Mouse (Mus musculus) midbrain, postnatal 0 days (tissue): ENCODE data around the gene Olfr1054. TPM values are rescaled to one million over a fixed set of nuclear protein-coding genes. Genes with fewer than 3 reads are reported as not detected.
"Not testable (repeated sequence)": the region's sequence is repeated elsewhere in the genome, so short reads cannot be mapped to it uniquely, and the experiment has no call there.

ENCODE experiments used
- ATAC-seq: fragments of 200-750 bp; cut with Nextera tagmentation; 2 replicates; pipeline ENCODE4 v1.8.0; 2017; ENCODE audit warnings: moderate number of reproducible peaks, mild to moderate bottlenecking, moderate TSS enrichment, moderate library complexity; ENCODE audit not compliant: low FRiP score
- DNase-seq: peaks from one replicate; pipeline ENCODE4 v3.0.0-alpha.2; 2015; ENCODE audit warnings: low spot score
- H3K27ac ChIP-seq: fragments of 300-500 bp; sonication (generic); 2 replicates; pipeline ENCODE4 v1.5.1; 2014; ENCODE audit warnings: low read depth, mild to moderate bottlenecking, low read length, mixed read lengths
- H3K27me3 ChIP-seq: fragments of 300-500 bp; sonication (generic); 2 replicates; pipeline ENCODE4 v1.6.1; 2014; ENCODE audit warnings: low read length, control low read depth, mixed read lengths; ENCODE audit not compliant: insufficient read depth
- H3K36me3 ChIP-seq: fragments of 300-500 bp; sonication (generic); 2 replicates; pipeline ENCODE4 v1.6.1; 2014; ENCODE audit warnings: low read length, control low read depth, mixed read lengths; ENCODE audit not compliant: insufficient read depth
- H3K4me1 ChIP-seq: fragments of 300-500 bp; sonication (generic); 2 replicates; pipeline ENCODE4 v1.6.1; 2014; ENCODE audit warnings: mild to moderate bottlenecking, control low read depth, antibody characterized with exemption, low read length, mixed read lengths; ENCODE audit not compliant: insufficient read depth
- H3K4me2 ChIP-seq: fragments of 300-500 bp; sonication (generic); 2 replicates; pipeline ENCODE4 v1.6.1; 2014; ENCODE audit warnings: low read depth, mild to moderate bottlenecking, low read length, mixed read lengths; ENCODE audit not compliant: poor library complexity, severe bottlenecking
- H3K4me3 ChIP-seq: fragments of 300-500 bp; sonication (generic); 2 replicates; pipeline ENCODE4 v1.5.1; 2014; ENCODE audit warnings: low read depth, mild to moderate bottlenecking, low read length, moderate library complexity
- H3K9ac ChIP-seq: fragments of 300-500 bp; sonication (generic); replicated peaks from 2 replicates; pipeline ENCODE4 v1.6.1; 2014; ENCODE audit warnings: mild to moderate bottlenecking, low read length, moderate library complexity, mixed read lengths; ENCODE audit not compliant: poor library complexity, severe bottlenecking
- H3K9me3 ChIP-seq: fragments of 300-500 bp; sonication (generic); 2 replicates; pipeline ENCODE4 v1.6.1; 2016; ENCODE audit warnings: low read length, control low read depth
- CTCF ChIP-seq: IDR thresholded peaks from 2 replicates; pipeline ENCODE4 v1.5.1; 2016; ENCODE audit warnings: antibody characterized with exemption, mild to moderate bottlenecking
- WGBS: fragments of 180-500 bp; shearing (Covaris S2); extraction: QIAGEN DNeasy Blood & Tissue Kit; methylation state at CpG from one replicate; pipeline ENCODE4 v1.1.7; 2014; 5-methylcytosine and 5-hydroxymethylcytosine counted together
- polyA plus RNA-seq: library from polyadenylated mRNA; unstranded; fragments of >200 nt; fragmentation: Nextera tagmentation; extraction: Ambion mirVana; gene quantifications from 2 replicates; pipeline ENCODE4 v1.2.1, GENCODE M21; 2015
- total RNA-seq: library from RNA; depleted of rRNA; stranded (reverse); fragments of >200 nt; gene quantifications from 2 replicates; pipeline ENCODE4 v1.2.3, GENCODE M21; 2014; rRNA removed

Gene Olfr1054
- total RNA-seq (not detected in 2 replicates), polyA plus RNA-seq (not detected in 2 replicates)

DNA sequence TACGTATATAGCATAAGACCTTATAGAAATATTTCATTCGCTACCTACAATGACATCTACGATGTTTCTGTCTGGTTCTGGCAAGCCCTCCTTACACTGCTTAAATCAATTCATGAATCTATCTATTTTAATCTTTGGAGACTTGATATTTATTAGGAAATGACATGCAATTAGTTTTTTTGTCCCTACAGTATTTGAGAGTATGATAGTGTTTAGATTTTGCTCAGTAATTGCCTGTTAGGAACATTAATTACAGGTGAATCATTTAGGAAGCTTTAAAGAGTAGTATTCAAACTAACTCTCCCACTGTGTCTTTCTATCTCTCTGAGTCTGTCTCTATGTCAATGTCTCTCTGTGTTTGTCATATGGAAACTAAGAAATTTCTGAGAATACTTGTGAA lies at the start of gene Olfr1054:
TSS of gene Olfr1054 (minus strand) at position 101 of the 400 bp plus-strand sequence.
- ATAC-seq (no peak), DNase-seq (no peak)
- Histone ChIP-seq H3K9me3 (no peaks in the 10 kb centered on the region), H3K4me2 (no peak within 1 kb of the TSS), H3K9ac (no peak within 1 kb of the TSS), H3K36me3 (no peaks in the 10 kb centered on the region), H3K27ac (no peak within 1 kb of the TSS), H3K4me1 (no peaks in the 10 kb centered on the region), H3K27me3 (no peaks in the 10 kb centered on the region), H3K4me3 (no peak within 1 kb of the TSS)
- no peak for TF ChIP-seq CTCF
- 87% methylated on average over 3 of the region's 3 CpGs for WGBS

DNA sequence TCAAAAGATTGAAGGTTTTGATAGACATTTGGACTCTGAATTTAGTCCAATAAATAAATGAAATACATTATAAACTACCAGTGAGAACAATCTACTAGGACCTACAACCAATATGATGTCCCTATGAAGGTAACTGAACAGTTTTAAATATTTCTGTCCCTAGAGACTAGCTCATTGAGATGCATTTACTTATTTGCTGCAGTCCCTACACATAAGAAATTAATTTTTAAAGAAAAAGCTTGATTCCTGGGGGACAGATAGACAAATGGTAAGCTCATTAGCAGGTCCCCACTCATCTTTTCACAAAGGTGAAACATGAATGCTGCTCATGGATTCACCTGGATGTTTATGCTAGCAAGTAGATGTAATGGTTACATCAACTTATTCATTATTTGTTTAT lies 43.1 kb upstream of the Olfr1054 start, which contains the start of gene Olfr1057:
TSS of gene Olfr1057 (minus strand) at position 101 of the 400 bp plus-strand sequence.
- Histone ChIP-seq H3K4me3 (no peak within 1 kb of the TSS), H3K27me3 (no peaks in the 10 kb centered on the region), H3K36me3 (no peaks in the 10 kb centered on the region), H3K4me1 (no peaks in the 10 kb centered on the region), H3K4me2 (no peak within 1 kb of the TSS), H3K9ac (no peak within 1 kb of the TSS), H3K9me3 (no peaks in the 10 kb centered on the region), H3K27ac (no peak within 1 kb of the TSS)
- no peak for TF ChIP-seq CTCF
- no peak for ATAC-seq
- DNase-seq, result no peak

DNA sequence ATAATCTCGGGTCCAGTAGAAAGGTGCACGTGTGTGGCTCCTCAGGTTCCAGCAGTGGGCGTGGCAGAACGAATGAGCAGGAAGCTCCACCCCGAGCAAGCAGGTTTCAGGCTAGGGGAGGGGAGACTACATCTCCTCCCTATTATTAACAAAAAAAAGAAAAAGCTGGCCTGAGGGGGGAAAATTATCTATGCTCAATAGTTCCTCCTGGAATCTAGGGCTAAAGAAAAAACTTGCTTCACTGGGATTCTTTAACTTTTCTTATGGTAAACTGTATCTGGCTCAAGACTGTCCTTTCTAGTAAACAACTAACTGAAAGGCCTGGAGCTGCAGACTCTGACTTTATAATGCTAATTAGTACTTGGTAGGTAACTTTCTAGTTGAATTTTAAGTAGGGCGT lies 31.1 kb upstream of the Olfr1054 start:
- not testable (repeated sequence) for H3K4me2 ChIP-seq, DNase-seq, ATAC-seq, H3K36me3 ChIP-seq, H3K27ac ChIP-seq, H3K4me3 ChIP-seq, H3K4me1 ChIP-seq, H3K27me3 ChIP-seq, H3K9ac ChIP-seq, H3K9me3 ChIP-seq
- no CpG with 5 or more reads among the region's 6 CpGs for WGBS

DNA sequence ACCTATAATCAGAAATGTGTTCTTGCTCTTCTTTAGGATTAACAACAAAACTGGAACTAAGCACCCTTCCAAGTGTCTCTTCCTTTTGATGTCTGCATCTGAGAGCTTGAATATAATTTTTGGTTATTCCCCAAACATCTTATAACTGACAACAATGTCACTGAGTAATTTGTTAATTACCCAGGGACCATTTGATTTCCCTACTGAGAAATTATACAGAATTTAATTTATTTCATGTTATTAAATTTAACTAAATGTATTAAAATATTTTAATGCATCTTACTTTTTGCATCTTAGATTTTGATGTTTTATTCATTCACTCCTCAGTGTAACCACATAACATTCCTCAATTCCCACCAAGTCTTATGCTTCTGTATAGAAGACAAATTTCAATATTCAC lies 27.1 kb upstream of the Olfr1054 start, which contains the start of gene Olfr1056:
TSS of gene Olfr1056 (minus strand) at position 101 of the 400 bp plus-strand sequence.
- ATAC-seq, result no peak

DNA sequence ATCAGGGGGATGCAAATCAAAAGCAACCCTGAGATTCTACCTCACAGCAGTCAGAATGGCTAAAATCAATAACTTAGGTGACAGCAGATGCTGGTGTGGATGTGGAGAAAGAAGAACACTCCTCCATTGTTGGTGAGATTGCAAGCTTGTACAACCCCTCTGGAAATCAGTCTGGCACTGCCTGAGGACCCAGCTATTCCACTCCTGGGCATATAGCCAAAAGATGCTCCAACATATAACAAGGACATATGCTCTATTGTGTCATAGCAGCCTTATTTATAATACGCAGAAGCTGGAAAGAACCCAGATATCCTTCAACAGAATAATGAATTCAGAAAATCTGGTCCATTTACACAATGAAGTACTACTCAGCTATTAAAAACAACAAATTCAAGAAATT lies 16.5 kb upstream of the Olfr1054 start:
- DNase-seq, result peak; percentile 3
- not testable (repeated sequence) for H3K4me2 ChIP-seq, H3K4me1 ChIP-seq, H3K9ac ChIP-seq, H3K36me3 ChIP-seq, H3K4me3 ChIP-seq, H3K27me3 ChIP-seq, H3K27ac ChIP-seq, H3K9me3 ChIP-seq, ATAC-seq
- WGBS, result 92% methylated on average over 1 of the region's 1 CpGs

More for the DNA sequence above, 27.1 kb upstream of the Olfr1054 start, which contains the start of gene Olfr1056:
- TF ChIP-seq CTCF, result no peak
- Histone ChIP-seq H3K4me2 (no peak within 1 kb of the TSS), H3K4me1 (no peaks in the 10 kb centered on the region), H3K36me3 (no peaks in the 10 kb centered on the region), H3K27ac (no peak within 1 kb of the TSS), H3K4me3 (no peak within 1 kb of the TSS), H3K27me3 (no peaks in the 10 kb centered on the region), H3K9ac (no peak within 1 kb of the TSS), H3K9me3 (no peaks in the 10 kb centered on the region)
- DNase-seq, result no peak

DNA sequence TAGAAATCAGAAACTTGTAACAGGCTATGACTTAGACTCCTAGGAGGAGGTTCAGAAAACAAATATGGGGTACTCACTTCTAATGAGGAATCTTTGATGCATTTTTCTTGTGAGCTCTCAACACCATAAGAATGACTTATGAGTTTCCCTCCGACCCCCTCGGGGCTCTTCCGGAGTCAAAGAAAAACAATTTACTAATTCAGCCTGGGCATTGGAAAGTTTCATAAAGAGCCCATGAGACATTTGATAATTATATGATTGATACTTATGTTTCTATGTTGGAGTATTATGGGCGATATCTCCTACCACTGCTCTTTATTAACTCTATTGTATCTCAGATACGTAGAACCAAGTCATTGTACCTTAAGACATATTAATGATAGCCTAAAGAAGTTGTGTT lies 15.0 kb upstream of the Olfr1054 start, which contains the start of gene Olfr1055:
TSS of gene Olfr1055 (minus strand) at position 101 of the 400 bp plus-strand sequence.
- Histone ChIP-seq H3K27me3 (no peaks in the 10 kb centered on the region), H3K4me3 (no peak within 1 kb of the TSS), H3K4me1 (no peaks in the 10 kb centered on the region), H3K4me2 (no peak within 1 kb of the TSS), H3K36me3 (no peaks in the 10 kb centered on the region), H3K9me3 (no peaks in the 10 kb centered on the region), H3K9ac (no peak within 1 kb of the TSS), H3K27ac (no peak within 1 kb of the TSS)
- 95% methylated on average over 5 of the region's 5 CpGs for WGBS
- ATAC-seq, result no peak
- DNase-seq, result no peak
- no peak for TF ChIP-seq CTCF
